Mouse (Mus musculus) forebrain, embryonic 14.5 days (tissue): ENCODE measurements around the gene St3gal5. TPM values are rescaled to one million over a fixed set of nuclear protein-coding genes. Genes with fewer than 3 reads are reported as not detected.
A peak's percentile ranks its signal among the peaks of the same experiment; 100 is the strongest.
"Not testable (repeated sequence)": the region's sequence is repeated elsewhere in the genome, so short reads cannot be mapped to it uniquely, and the experiment has no call there.

Source experiments
- ATAC-seq: fragments of 200-750 bp; cut with Nextera tagmentation; 2 replicates; pipeline ENCODE4 v1.8.0; 2017; ENCODE audit warnings: mild to moderate bottlenecking, moderate library complexity
- DNase-seq: peaks from one replicate; pipeline ENCODE4 v3.0.0-alpha.2; 2015; ENCODE audit warnings: low spot score
- H3K27ac ChIP-seq: fragments of 300-500 bp; sonication (generic); 2 replicates; pipeline ENCODE4 v1.5.1; 2014; ENCODE audit warnings: low read depth, mild to moderate bottlenecking, control low read depth, low read length, moderate library complexity
- H3K27me3 ChIP-seq: fragments of 300-500 bp; sonication (generic); replicated peaks from 2 replicates; pipeline ENCODE4 v1.6.1; 2014; ENCODE audit warnings: low read length, control low read depth, mixed read lengths; ENCODE audit not compliant: control insufficient read depth, insufficient read depth
- H3K36me3 ChIP-seq: fragments of 300-500 bp; sonication (generic); 2 replicates; pipeline ENCODE4 v1.6.1; 2014; ENCODE audit warnings: low read length, control low read depth; ENCODE audit not compliant: control insufficient read depth, insufficient read depth
- H3K4me1 ChIP-seq: fragments of 300-500 bp; sonication (generic); 2 replicates; pipeline ENCODE4 v1.6.1; 2014; ENCODE audit warnings: antibody characterized with exemption, low read length, control low read depth; ENCODE audit not compliant: control insufficient read depth, insufficient read depth
- H3K4me2 ChIP-seq: fragments of 300-500 bp; sonication (generic); 2 replicates; pipeline ENCODE4 v1.6.1; 2014; ENCODE audit warnings: mild to moderate bottlenecking, control low read depth, low read length
- H3K4me3 ChIP-seq: fragments of 300-500 bp; sonication (generic); 2 replicates; pipeline ENCODE4 v1.5.1; 2014; ENCODE audit warnings: low read depth, low read length, control low read depth
- H3K9ac ChIP-seq: fragments of 300-500 bp; sonication (generic); 2 replicates; pipeline ENCODE4 v1.6.1; 2014; ENCODE audit warnings: mild to moderate bottlenecking, low read length, control low read depth, moderate library complexity
- H3K9me3 ChIP-seq: fragments of 300-500 bp; sonication (generic); replicated peaks from 2 replicates; pipeline ENCODE4 v1.6.1; 2016; ENCODE audit warnings: low read length, control low read depth, mixed read lengths; ENCODE audit not compliant: control insufficient read depth
- WGBS: fragments of 180-500 bp; shearing (Covaris S2); extraction: QIAGEN DNeasy Blood & Tissue Kit; methylation state at CpG from one replicate; pipeline ENCODE4 v1.1.7; 2014; 5-methylcytosine and 5-hydroxymethylcytosine counted together
- polyA plus RNA-seq: library from polyadenylated mRNA; unstranded; fragments of >200 nt; fragmentation: Nextera tagmentation; extraction: Ambion mirVana; gene quantifications from 2 replicates; pipeline ENCODE4 v1.2.1, GENCODE M21; 2014

Gene St3gal5
- polyA plus RNA-seq, result 25.5 and 33.1 TPM in 2 replicates

DNA sequence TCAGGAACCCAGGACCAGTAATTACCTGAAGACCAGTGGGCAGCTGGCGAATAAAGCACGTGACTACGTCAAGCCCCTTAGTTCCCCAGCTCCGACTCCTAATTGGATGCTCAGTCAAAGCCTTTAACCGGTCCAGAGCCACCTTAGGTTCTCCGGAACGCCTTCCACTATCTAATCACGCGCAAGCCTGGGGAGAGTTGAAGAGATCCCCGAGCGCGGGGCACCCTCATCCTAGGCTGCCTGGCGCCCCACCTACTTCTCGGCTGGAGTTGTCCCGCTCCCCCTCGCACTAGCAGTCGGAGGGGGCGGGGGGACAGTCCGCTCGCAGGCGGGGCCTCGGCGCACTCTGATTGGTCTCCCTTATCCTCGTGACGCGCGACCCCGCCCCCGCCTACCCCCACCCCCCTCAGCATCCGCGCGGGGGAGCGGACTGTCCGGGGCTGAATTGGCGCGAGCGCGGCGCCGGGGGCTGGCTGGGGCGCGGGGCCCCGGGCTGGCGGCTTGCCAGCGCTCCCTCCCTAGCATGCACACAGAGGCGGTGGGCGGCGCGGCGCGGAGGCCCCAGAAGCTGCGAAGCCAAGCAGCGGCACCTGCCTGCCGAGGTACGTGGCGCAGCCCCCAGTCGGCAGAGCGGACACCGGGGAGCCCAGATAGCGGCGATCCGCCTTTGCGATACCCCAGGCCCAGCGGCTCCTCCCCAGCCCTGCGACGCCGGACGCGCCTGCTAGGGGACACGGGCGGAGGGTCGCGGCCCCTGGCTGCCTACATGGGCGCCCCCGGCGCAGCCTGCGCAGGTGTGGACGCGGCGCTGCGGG is at the start of gene St3gal5:
St3gal5 (plus strand) TSS at position 412 of the 815 bp plus-strand sequence.
- Histone ChIP-seq H3K4me3 (peak within 1 kb of the TSS; percentile 74), H3K36me3 (no peaks in the 10 kb centered on the region), H3K9ac (peak within 1 kb of the TSS; percentile 86), H3K27me3 (no peaks in the 10 kb centered on the region), H3K4me1 (peaks cover 12% of the 10 kb centered on the region; the same call in 1 of the 2 replicates), H3K4me2 (peak within 1 kb of the TSS; percentile 87), H3K27ac (peak within 1 kb of the TSS; percentile 74), H3K9me3 (no peaks in the 10 kb centered on the region)
- ATAC-seq (peak; percentile 98), DNase-seq (peak; percentile 95)
- under 1% methylated on average over 64 of the region's 81 CpGs for WGBS

DNA sequence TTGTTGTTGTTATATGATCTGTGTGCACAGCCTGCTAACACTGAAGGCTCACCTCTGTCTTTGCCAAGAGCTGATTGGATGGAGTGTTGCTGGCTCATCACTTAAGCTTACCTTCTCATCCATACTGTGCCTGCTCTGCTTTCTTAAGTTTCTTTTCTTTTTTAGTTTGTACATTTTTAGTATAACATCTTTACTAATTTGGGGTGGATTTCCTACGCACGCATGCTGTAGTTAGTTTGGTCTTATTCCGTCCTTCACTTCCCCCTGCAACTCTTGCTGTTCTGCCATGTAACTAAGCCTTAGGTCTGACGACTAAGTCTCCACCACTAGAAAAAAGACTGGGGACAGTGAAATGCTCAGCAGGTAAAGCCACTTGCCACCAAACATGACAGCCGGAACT is 48.7 kb upstream of the St3gal5 start:
- H3K4me2 ChIP-seq, result no peak overlapping the region
- WGBS, result 85% methylated on average over 5 of the region's 5 CpGs
- H3K27ac ChIP-seq, result no peak overlapping the region
- H3K4me1 ChIP-seq, result no peaks in the 10 kb centered on the region
- H3K27me3 ChIP-seq, result no peaks in the 10 kb centered on the region
- ATAC-seq (no peak), DNase-seq (no peak)
- H3K4me3 ChIP-seq, result no peak overlapping the region
- no peaks in the 10 kb centered on the region for H3K36me3 ChIP-seq
- H3K9ac ChIP-seq, result no peak overlapping the region
- H3K9me3 ChIP-seq, result no peaks in the 10 kb centered on the region

DNA sequence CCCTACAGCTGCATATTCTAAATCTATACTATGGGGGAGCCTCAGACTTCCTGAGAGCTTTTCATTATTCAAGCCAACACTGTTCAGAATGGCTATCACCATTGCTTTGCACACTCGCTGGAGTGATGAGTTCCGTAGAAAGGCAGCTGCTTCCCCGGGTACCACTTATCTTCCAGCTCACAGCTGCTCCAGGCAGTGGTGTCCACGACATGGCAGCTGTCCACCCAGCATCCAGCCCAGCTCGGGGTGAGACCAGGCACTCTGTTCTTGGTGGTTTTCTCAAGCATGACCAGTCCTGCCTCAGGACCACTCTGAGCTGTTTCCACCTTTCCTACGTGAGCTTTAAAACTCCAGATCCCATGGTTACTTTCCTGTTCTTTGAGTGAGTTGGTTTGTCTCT is 47.5 kb upstream of the St3gal5 start:
- no peak for DNase-seq
- Histone ChIP-seq H3K9me3 (no peaks in the 10 kb centered on the region), H3K4me3 (no peak overlapping the region), H3K36me3 (no peaks in the 10 kb centered on the region), H3K9ac (no peak overlapping the region), H3K27ac (no peak overlapping the region), H3K27me3 (no peaks in the 10 kb centered on the region), H3K4me2 (no peak overlapping the region), H3K4me1 (no peaks in the 10 kb centered on the region)
- ATAC-seq, result no peak
- 80% methylated on average over 6 of the region's 6 CpGs for WGBS

DNA sequence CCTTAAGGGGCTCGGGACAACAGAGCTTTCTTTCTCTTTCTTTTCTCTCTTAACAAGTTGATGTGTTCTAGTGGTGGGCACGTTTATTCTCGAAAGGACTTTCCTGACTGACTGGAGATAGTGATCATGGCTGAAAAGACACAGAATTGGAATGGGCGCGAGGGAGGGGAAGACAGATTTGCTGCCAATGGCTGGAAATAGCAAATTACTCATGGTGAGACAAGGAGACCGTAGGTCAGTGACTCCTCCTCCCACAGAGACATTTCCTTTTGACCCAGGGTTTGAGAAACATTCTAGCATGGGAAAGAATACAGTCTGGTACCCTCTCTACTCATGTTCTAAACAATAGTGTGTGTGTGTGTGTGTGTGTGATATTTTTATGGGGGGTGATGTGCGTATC is 46.6 kb upstream of the St3gal5 start:
- DNase-seq (no peak), ATAC-seq (no peak)
- no peaks in the 10 kb centered on the region for H3K9me3 ChIP-seq
- H3K9ac ChIP-seq, result no peak overlapping the region
- H3K4me2 ChIP-seq, result no peak overlapping the region
- no peaks in the 10 kb centered on the region for H3K36me3 ChIP-seq
- no peaks in the 10 kb centered on the region for H3K4me1 ChIP-seq
- no peak overlapping the region for H3K4me3 ChIP-seq
- no peak overlapping the region for H3K27ac ChIP-seq
- WGBS, result 79% methylated on average over 7 of the region's 7 CpGs
- no peaks in the 10 kb centered on the region for H3K27me3 ChIP-seq

DNA sequence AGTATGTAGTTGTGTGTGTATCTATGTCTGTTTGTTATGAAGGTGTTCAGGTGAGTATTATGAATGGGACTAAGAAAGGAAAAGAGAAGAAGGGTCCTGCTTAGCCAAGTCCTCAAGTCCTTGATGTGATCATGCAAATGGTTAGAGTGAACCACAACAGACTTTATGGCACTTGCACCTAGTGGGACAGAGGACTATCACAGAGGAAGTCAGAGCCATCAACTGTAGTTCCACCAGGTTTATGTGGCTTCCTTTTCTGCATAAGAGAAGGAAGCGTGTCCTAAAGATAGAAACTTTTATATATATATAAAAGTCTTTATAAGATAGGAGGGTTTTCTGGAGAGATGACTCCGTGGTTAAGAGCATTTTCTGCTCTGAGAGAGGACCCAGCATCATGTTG is 46.1 kb upstream of the St3gal5 start:
- DNase-seq, result no peak
- H3K4me3 ChIP-seq, result no peak overlapping the region
- ATAC-seq, result no peak
- no peaks in the 10 kb centered on the region for H3K36me3 ChIP-seq
- no peaks in the 10 kb centered on the region for H3K9me3 ChIP-seq
- H3K27ac ChIP-seq, result no peak overlapping the region
- no peak overlapping the region for H3K9ac ChIP-seq
- H3K4me2 ChIP-seq, result no peak overlapping the region
- 84% methylated on average over 2 of the region's 2 CpGs for WGBS
- H3K27me3 ChIP-seq, result no peaks in the 10 kb centered on the region
- H3K4me1 ChIP-seq, result no peaks in the 10 kb centered on the region

DNA sequence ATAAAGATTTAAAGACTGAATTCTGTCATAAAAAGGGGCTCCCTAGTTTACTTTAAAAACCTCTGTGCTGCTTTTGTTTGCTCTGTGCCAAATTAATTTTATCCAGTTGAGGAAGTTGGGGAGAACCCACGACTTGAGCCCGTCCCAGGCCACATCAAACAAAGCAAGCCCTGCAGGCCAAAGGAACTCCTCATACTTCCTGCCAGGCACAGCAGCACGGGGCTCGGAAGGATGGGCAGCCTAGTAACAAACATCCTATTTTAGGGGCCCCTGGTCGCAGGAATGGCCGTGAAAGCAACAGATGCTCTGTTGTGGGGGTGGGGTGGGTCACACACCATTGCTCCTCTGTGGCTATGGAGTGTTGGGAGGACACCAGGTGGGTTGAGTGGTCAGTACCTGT is 45.6 kb upstream of the St3gal5 start:
- H3K4me3 ChIP-seq, result no peak overlapping the region
- H3K9me3 ChIP-seq, result no peaks in the 10 kb centered on the region
- H3K4me2 ChIP-seq, result no peak overlapping the region
- DNase-seq (no peak), ATAC-seq (no peak)
- no peak overlapping the region for H3K9ac ChIP-seq
- no peaks in the 10 kb centered on the region for H3K27me3 ChIP-seq
- no peaks in the 10 kb centered on the region for H3K4me1 ChIP-seq
- H3K27ac ChIP-seq, result no peak overlapping the region
- H3K36me3 ChIP-seq, result no peaks in the 10 kb centered on the region
- WGBS, result 68% methylated on average over 6 of the region's 6 CpGs

DNA sequence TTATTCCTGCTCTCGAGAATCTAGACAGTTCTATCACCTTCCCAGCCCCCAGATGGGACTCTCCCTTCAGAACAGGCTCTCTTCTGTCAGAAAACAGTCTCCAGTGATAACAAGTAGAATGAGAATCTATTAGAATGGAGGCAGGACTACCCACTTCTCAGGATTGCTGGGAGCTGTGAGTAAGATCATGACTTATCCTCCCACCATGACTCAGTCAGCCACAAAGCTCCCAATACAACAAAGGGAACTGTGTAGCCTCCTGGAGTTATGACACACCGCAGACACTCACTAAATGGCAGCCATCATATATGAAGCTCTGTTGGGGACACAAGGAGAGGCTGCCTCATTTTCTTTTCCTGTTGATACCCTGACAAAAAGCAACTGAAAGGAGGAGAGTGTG is 40.8 kb upstream of the St3gal5 start:
- Histone ChIP-seq H3K4me1 (no peaks in the 10 kb centered on the region), H3K27me3 (no peaks in the 10 kb centered on the region), H3K4me2 (no peak overlapping the region), H3K4me3 (no peak overlapping the region), H3K9ac (no peak overlapping the region), H3K9me3 (no peaks in the 10 kb centered on the region), H3K36me3 (no peaks in the 10 kb centered on the region), H3K27ac (no peak overlapping the region)
- WGBS, result 89% methylated on average over 2 of the region's 2 CpGs
- no peak for ATAC-seq
- DNase-seq, result no peak

DNA sequence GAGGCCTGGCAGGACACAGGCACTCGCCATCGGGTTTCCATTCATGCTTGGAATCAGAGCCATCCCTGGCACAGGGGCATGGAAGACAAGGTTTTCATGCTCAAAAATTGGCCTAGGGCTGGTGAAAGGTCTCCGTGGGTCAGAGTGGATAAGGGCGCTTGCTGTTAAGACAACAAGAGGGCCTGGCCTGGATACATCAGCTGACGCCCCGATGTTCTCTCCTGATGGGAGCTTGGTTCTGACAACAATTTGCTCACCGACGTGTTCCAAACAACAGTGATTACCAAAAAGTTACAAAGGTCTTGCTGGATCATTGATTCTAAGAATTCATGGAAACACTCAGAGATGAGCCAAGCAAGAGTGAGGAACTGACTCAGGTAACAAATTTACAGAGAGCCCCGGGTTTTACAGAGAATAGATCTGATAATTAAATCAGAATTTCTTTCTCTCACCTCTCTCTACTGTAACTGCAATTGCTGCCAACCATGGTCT is 38.9 kb upstream of the St3gal5 start:
- 91% methylated on average over 9 of the region's 9 CpGs for WGBS
- no peak for ATAC-seq

DNA sequence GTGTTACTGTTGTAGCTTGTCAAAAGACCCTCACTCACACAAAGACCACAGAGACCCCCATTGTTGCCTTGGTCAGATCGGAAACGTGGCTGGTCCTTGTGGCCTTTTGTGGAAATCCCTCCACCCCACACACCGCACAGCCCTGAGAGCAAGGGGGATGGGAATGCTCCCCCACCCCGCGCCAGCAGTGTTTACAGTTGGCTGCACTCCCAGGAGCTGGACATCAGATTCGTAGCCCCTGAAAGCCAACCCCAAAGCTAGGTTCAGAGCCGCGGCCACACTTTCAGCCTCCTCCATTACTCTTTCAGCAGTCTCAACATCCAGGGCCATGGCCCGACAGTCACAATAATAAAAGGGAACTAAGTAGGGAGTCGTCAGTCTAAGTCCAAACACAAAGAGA is 36.7 kb upstream of the St3gal5 start:
- H3K36me3 ChIP-seq, H3K4me1 ChIP-seq, H3K4me3 ChIP-seq, ATAC-seq, H3K9ac ChIP-seq, H3K4me2 ChIP-seq, DNase-seq, H3K9me3 ChIP-seq, H3K27ac ChIP-seq, H3K27me3 ChIP-seq: not testable (repeated sequence)
- 59% methylated on average over 10 of the region's 10 CpGs for whole genome bisulfite sequencing

More for the DNA sequence above, 38.9 kb upstream of the St3gal5 start:
- no peaks in the 10 kb centered on the region for H3K4me1 ChIP-seq
- no peak overlapping the region for H3K4me2 ChIP-seq
- H3K36me3 ChIP-seq, result no peaks in the 10 kb centered on the region
- no peak overlapping the region for H3K27ac ChIP-seq
- no peaks in the 10 kb centered on the region for H3K27me3 ChIP-seq
- no peak overlapping the region for H3K4me3 ChIP-seq
- H3K9ac ChIP-seq, result no peak overlapping the region
- no peaks in the 10 kb centered on the region for H3K9me3 ChIP-seq
- DNase-seq, result no peak
